Mouse (Mus musculus) neural tube, embryonic 14.5 days (tissue): ENCODE data around the gene Pitpnm1. TPM values are rescaled to one million over a fixed set of nuclear protein-coding genes. Genes with fewer than 3 reads are reported as not detected.

Source experiments
- ATAC-seq: fragments of 200-750 bp; cut with Nextera tagmentation; 2 replicates; pipeline ENCODE4 v1.8.0; 2017; ENCODE audit warnings: low read depth, mild to moderate bottlenecking, moderate TSS enrichment, moderate library complexity
- H3K27ac ChIP-seq: fragments of 300-500 bp; sonication (generic); 2 replicates; pipeline ENCODE4 v1.5.1; 2014; ENCODE audit warnings: low read depth, mild to moderate bottlenecking, control low read depth, low read length, moderate library complexity, mixed read lengths
- H3K27me3 ChIP-seq: fragments of 300-500 bp; sonication (generic); 2 replicates; pipeline ENCODE4 v1.6.1; 2014; ENCODE audit warnings: low read length; ENCODE audit not compliant: control insufficient read depth, insufficient read depth
- H3K36me3 ChIP-seq: fragments of 300-500 bp; sonication (generic); 2 replicates; pipeline ENCODE4 v1.6.1; 2014; ENCODE audit warnings: low read length, mixed read lengths; ENCODE audit not compliant: control insufficient read depth, insufficient read depth
- H3K4me1 ChIP-seq: fragments of 300-500 bp; sonication (generic); 2 replicates; pipeline ENCODE4 v1.6.1; 2014; ENCODE audit warnings: low read length; ENCODE audit not compliant: control insufficient read depth, insufficient read depth
- H3K4me2 ChIP-seq: fragments of 300-500 bp; sonication (generic); 2 replicates; pipeline ENCODE4 v1.6.1; 2014; ENCODE audit warnings: mild to moderate bottlenecking, low read depth, low read length, control low read depth
- H3K4me3 ChIP-seq: fragments of 300-500 bp; sonication (generic); 2 replicates; pipeline ENCODE4 v1.5.1; 2014; ENCODE audit warnings: low read depth, low read length, control low read depth, mixed read lengths
- H3K9ac ChIP-seq: fragments of 300-500 bp; sonication (generic); replicated peaks from 2 replicates; pipeline ENCODE4 v1.6.1; 2014; ENCODE audit warnings: low read depth, mild to moderate bottlenecking, control low read depth, low read length, mixed read lengths
- H3K9me3 ChIP-seq: fragments of 300-500 bp; sonication (generic); 2 replicates; pipeline ENCODE4 v1.6.1; 2016; ENCODE audit warnings: low read length; ENCODE audit not compliant: control insufficient read depth
- WGBS: fragments of 180-500 bp; shearing (Covaris S2); extraction: QIAGEN DNeasy Blood & Tissue Kit; methylation state at CpG from one replicate; pipeline ENCODE4 v1.1.7; 2014; 5-methylcytosine and 5-hydroxymethylcytosine counted together
- polyA plus RNA-seq: library from polyadenylated mRNA; unstranded; fragments of >200 nt; fragmentation: Nextera tagmentation; extraction: Ambion mirVana; gene quantifications from 2 replicates; pipeline ENCODE4 v1.2.1, GENCODE M21; 2014

Gene Pitpnm1
- polyA plus RNA-seq, result 65.1 and 76.5 TPM in 2 replicates

DNA sequence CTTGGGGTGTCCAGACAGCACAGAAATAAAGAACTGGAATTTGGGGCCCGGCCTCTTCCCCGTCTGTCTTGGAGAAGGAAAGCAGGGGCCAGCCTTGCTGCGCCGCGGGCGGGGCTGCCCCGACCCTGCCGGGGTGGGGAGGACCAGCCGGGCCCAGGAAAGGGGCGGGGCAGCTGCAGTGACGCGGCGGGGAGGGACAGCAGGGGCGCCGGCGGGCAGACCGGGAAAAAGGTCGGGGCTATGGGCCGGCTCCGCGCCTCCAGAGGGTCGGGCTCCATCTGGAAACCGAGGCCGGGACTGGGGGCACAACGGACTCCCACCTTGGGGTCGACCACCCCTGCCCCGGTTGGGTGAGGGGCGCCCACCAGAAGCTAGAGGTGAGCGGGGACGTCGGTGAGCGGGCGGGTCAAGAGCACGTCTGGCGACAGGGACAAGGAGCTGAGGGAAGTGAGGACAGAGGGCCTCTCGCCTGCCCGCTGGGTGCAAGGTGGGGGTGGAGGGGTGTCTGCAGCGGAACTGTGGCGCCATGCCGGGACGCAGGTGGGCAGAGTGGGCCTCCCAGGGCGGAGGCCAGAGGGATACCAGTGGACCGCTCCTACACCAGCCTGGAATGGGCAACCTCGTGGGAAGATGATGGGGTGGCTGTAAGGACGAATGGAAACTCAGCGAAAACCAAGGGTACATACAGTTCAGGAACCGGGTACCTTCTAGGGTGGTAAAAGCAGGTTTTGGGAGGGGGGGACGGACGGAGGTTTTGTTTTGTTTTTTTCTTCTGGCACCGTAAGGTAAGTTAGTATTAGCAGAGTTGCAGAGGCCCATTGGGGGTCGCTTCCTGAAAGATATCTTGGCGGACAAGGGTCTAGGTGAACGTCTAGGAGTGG, at the start of gene Pitpnm1:
Gene Pitpnm1, plus strand, starts transcription at position 162 of the 881 bp plus-strand sequence.
- H3K4me1 ChIP-seq, result peaks cover 36% of the 10 kb centered on the region

DNA sequence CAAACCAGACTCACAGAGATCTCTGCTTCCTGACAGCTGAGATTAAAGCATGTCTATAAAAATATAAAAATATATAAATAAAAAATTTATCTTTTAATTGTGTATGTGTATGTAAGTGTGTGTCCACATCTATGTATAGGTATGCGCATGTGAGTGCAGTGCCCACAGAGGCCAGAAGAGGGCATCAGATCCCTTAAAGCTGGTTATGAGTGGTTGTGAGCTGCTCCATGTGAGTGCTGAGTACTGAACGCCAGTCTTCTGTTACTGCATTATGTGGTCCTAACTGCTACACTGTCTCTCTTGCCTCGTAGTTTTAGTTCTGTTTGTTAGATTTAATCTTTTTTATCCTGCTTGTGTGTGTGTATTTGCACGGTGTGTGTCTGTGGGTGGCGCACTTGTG, 48.8 kb upstream of the Pitpnm1 start:
- no peaks in the 10 kb centered on the region for H3K36me3 ChIP-seq
- no peak overlapping the region for H3K27ac ChIP-seq
- no peaks in the 10 kb centered on the region for H3K27me3 ChIP-seq
- H3K4me3 ChIP-seq, result no peak overlapping the region
- ATAC-seq, result no peak
- H3K4me2 ChIP-seq, result no peak overlapping the region
- H3K9me3 ChIP-seq, result no peaks in the 10 kb centered on the region
- no peaks in the 10 kb centered on the region for H3K4me1 ChIP-seq
- WGBS, result 96% methylated on average over 5 of the region's 5 CpGs
- H3K9ac ChIP-seq, result no peak overlapping the region

More for the DNA sequence above, at the start of gene Pitpnm1:
- Histone ChIP-seq H3K27me3 (no peaks in the 10 kb centered on the region), H3K9ac (peak within 1 kb of the TSS; percentile 68), H3K4me2 (peak within 1 kb of the TSS; percentile 85), H3K9me3 (no peaks in the 10 kb centered on the region), H3K4me3 (peak within 1 kb of the TSS; percentile 57), H3K27ac (peak within 1 kb of the TSS; percentile 64; the same call in 1 of the 2 replicates), H3K36me3 (no peaks in the 10 kb centered on the region)
- ATAC-seq, result no peak
- WGBS, result 2% methylated on average over 50 of the region's 53 CpGs

GRCm38 (mm10) chr19:4051741-4052515, 47.9 kb upstream of the Pitpnm1 start:
- ATAC-seq, result no peak

GRCm38 (mm10) chr19:4052516-4053030, 47.2 kb upstream of the Pitpnm1 start:
- Histone ChIP-seq H3K9me3 (no peaks in the 10 kb centered on the region), H3K4me1 (no peaks in the 10 kb centered on the region), H3K4me2 (no peak overlapping the region), H3K36me3 (no peaks in the 10 kb centered on the region), H3K9ac (no peak overlapping the region), H3K27ac (no peak overlapping the region), H3K4me3 (no peak overlapping the region), H3K27me3 (no peaks in the 10 kb centered on the region)
- no peak for ATAC-seq
- WGBS, result 79% methylated on average over 5 of the region's 5 CpGs

More at GRCm38 (mm10) chr19:4051741-4052515, 47.9 kb upstream of the Pitpnm1 start:
- H3K27me3 ChIP-seq, result no peaks in the 10 kb centered on the region
- H3K4me1 ChIP-seq, result no peaks in the 10 kb centered on the region
- 54% methylated on average over 10 of the region's 10 CpGs for WGBS
- no peak overlapping the region for H3K9ac ChIP-seq
- H3K4me2 ChIP-seq, result no peak overlapping the region
- no peak overlapping the region for H3K4me3 ChIP-seq
- H3K27ac ChIP-seq, result no peak overlapping the region
- H3K9me3 ChIP-seq, result no peaks in the 10 kb centered on the region
- H3K36me3 ChIP-seq, result no peaks in the 10 kb centered on the region

DNA sequence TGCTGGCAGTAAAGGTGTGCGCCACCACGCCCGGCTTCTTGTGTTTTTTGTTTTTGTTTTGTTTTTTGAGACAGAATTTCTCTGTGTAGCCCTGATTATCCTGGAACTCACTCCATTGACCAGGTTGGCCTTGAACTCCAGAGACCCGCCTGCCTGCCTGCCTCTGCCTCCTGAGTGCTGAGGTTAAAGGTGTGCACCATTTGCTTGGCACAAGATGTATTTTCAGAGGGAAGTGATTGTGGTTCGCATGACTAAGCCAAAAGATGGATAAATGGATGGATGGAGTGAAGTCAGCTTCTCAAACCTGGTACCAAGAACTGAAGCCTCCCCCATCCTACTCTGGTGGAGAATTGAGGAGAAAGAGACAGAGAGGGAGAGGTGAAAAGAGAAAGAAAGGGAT, 45.2 kb upstream of the Pitpnm1 start:
- WGBS, result 92% methylated on average over 5 of the region's 5 CpGs
- Histone ChIP-seq H3K27me3 (no peaks in the 10 kb centered on the region), H3K4me2 (no peak overlapping the region), H3K4me3 (no peak overlapping the region), H3K27ac (no peak overlapping the region), H3K9me3 (no peaks in the 10 kb centered on the region), H3K36me3 (no peaks in the 10 kb centered on the region), H3K4me1 (no peaks in the 10 kb centered on the region), H3K9ac (no peak overlapping the region)
- ATAC-seq, result no peak

- H3K4me2 ChIP-seq, result no peak overlapping the region
- H3K4me3 ChIP-seq, result no peak overlapping the region
- WGBS, result 79% methylated on average over 8 of the region's 8 CpGs
- H3K27me3 ChIP-seq, result no peaks in the 10 kb centered on the region
- no peaks in the 10 kb centered on the region for H3K4me1 ChIP-seq
- no peaks in the 10 kb centered on the region for H3K9me3 ChIP-seq
- no peaks in the 10 kb centered on the region for H3K36me3 ChIP-seq
- no peak for ATAC-seq
- H3K27ac ChIP-seq, result no peak overlapping the region
- H3K9ac ChIP-seq, result no peak overlapping the region
These were observed 44.4 kb upstream of the Pitpnm1 start for GRCm38 (mm10) chr19:4055216-4055946.

- Histone ChIP-seq H3K27ac (no peak overlapping the region), H3K9me3 (no peaks in the 10 kb centered on the region), H3K4me2 (no peak overlapping the region), H3K4me3 (no peak overlapping the region), H3K4me1 (no peaks in the 10 kb centered on the region), H3K9ac (no peak overlapping the region), H3K36me3 (no peaks in the 10 kb centered on the region), H3K27me3 (no peaks in the 10 kb centered on the region)
- no peak for ATAC-seq
- 69% methylated on average over 15 of the region's 15 CpGs for WGBS
These were observed 43.7 kb upstream of the Pitpnm1 start for GRCm38 (mm10) chr19:4055947-4056693.

DNA sequence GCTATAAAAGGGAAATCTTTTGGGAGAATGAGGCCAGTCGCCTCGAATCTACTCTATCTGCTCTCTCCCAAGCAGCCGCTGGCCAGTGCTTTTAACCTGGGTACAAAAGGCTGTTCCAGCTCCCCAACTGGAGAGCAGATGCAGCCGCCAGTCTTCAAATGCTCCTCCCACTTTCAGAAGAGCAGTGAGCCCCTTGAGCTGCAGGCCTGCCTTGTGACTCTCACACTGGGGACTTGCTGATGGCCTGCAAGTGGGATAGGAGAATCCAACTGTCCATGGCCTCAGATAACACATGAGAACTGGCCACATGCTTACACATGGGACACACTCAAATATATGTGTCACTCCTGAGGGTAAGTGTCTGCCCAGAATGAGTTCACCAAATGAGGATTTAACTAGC, 43.1 kb upstream of the Pitpnm1 start:
- Histone ChIP-seq H3K4me2 (no peak overlapping the region), H3K9me3 (no peaks in the 10 kb centered on the region), H3K9ac (no peak overlapping the region), H3K36me3 (no peaks in the 10 kb centered on the region), H3K27me3 (no peaks in the 10 kb centered on the region), H3K4me1 (no peaks in the 10 kb centered on the region), H3K27ac (no peak overlapping the region), H3K4me3 (no peak overlapping the region)
- no peak for ATAC-seq
- WGBS, result 40% methylated on average over 4 of the region's 4 CpGs
